Comparison of ENCODE assay signal across 24 mouse cellular contexts in genomic region chr8:11454228-11454627, GRCm38 (mm10). TPM values are rescaled to one million over a fixed set of nuclear protein-coding genes. Genes with fewer than 3 reads are reported as not detected.
DNase-seq lines count a peak whose midpoint lies in the region; ATAC-seq and TF ChIP-seq lines count a peak whose summit lies in the region.
"Had no signal": no experiment of that assay in that cellular context is flagged by ENCODE, and none has a peak within 500 bp of the region (broad histone marks: within the 10 kb centered on the region; RNA-seq: fewer than 3 reads in every experiment).

No protein-coding gene starts in this region.

- no peaks in the 10 kb centered on the region for H3K9me3 ChIP-seq in forebrain, embryonic 10.5 days
- no peaks in the 10 kb centered on the region for H3K9me3 ChIP-seq in forebrain, embryonic 11.5 days (ENCODE audit: control insufficient read depth, low read length)
- H3K9me3 ChIP-seq in midbrain, embryonic 11.5 days (ENCODE audit: control insufficient read depth, low read length): no peaks in the 10 kb centered on the region
- H3K9me3 ChIP-seq in midbrain, embryonic 16.5 days (replicated peaks; ENCODE audit: control insufficient read depth, low read length, poor library complexity, severe bottlenecking): no peaks in the 10 kb centered on the region
- no peaks in the 10 kb centered on the region; the same call in 1 of the 2 replicates for H3K9me3 ChIP-seq in E14TG2a.4 (ENCODE audit: low read length)
- H3K9me3 ChIP-seq: embryonic facial prominence, embryonic 13.5 days; G1E; heart, embryonic 12.5 days; heart, embryonic 15.5 days had no signal

- H3K4me2 ChIP-seq in forebrain, embryonic 11.5 days (ENCODE audit: low read depth, low read length, severe bottlenecking): no peak overlapping the region
- no peak overlapping the region for H3K4me2 ChIP-seq in midbrain, embryonic 11.5 days
- no peak overlapping the region for H3K4me2 ChIP-seq in midbrain, embryonic 16.5 days (ENCODE audit: low read length)
- H3K4me2 ChIP-seq: embryonic facial prominence, embryonic 13.5 days; heart, embryonic 12.5 days; heart, embryonic 15.5 days; hindbrain, embryonic 14.5 days had no signal

- H3K4me1 ChIP-seq in forebrain, embryonic 10.5 days: peaks cover 69% of the 10 kb centered on the region
- peaks cover 6% of the 10 kb centered on the region; the same call in 1 of the 2 replicates for H3K4me1 ChIP-seq in forebrain, embryonic 11.5 days (replicated peaks; ENCODE audit: control insufficient read depth, insufficient read depth, low read length)
- H3K4me1 ChIP-seq in midbrain, embryonic 11.5 days (ENCODE audit: control insufficient read depth, insufficient read depth, low read length): peaks cover 24% of the 10 kb centered on the region
- peaks cover 5% of the 10 kb centered on the region; the same call in 1 of the 2 replicates for H3K4me1 ChIP-seq in midbrain, embryonic 16.5 days (ENCODE audit: control insufficient read depth, insufficient read depth, low read length)
- H3K4me1 ChIP-seq in E14TG2a.4 (replicated peaks; ENCODE audit: low read depth, low read length): peaks cover 8% of the 10 kb centered on the region

- H3K36me3 ChIP-seq in forebrain, embryonic 10.5 days (replicated peaks): no peaks in the 10 kb centered on the region
- no peaks in the 10 kb centered on the region for H3K36me3 ChIP-seq in forebrain, embryonic 11.5 days (ENCODE audit: control insufficient read depth, insufficient read depth, low read length)
- H3K36me3 ChIP-seq in midbrain, embryonic 11.5 days (ENCODE audit: control insufficient read depth, insufficient read depth, low read length): no peaks in the 10 kb centered on the region
- H3K36me3 ChIP-seq in midbrain, embryonic 16.5 days (ENCODE audit: control insufficient read depth, insufficient read depth, low read length): no peaks in the 10 kb centered on the region
- H3K36me3 ChIP-seq in E14TG2a.4 (ENCODE audit: insufficient read depth, low read length): no peaks in the 10 kb centered on the region
- H3K36me3 ChIP-seq: embryonic facial prominence, embryonic 13.5 days; G1E had no signal

- H3K27ac ChIP-seq in forebrain, embryonic 10.5 days: peak overlapping the region; percentile 69
- no peak overlapping the region for H3K27ac ChIP-seq in forebrain, embryonic 11.5 days (ENCODE audit: low read depth, low read length)
- H3K27ac ChIP-seq in midbrain, embryonic 11.5 days (ENCODE audit: low read depth, low read length): no peak overlapping the region
- no peak overlapping the region for H3K27ac ChIP-seq in midbrain, embryonic 16.5 days (ENCODE audit: low read length)
- H3K27ac ChIP-seq: embryonic facial prominence, embryonic 13.5 days; heart, embryonic 15.5 days; hindbrain, embryonic 14.5 days had no signal

- TF ChIP-seq CTCF in E14TG2a.4 (conservative IDR thresholded peaks at IDR 0.05; ENCODE audit: low read length): no peak

- H3K27me3 ChIP-seq in forebrain, embryonic 10.5 days (ENCODE audit: poor library complexity, severe bottlenecking): peaks cover 4% of the 10 kb centered on the region; the same call in 1 of the 2 replicates
- H3K27me3 ChIP-seq in forebrain, embryonic 11.5 days (ENCODE audit: control insufficient read depth, insufficient read depth, low read length): no peaks in the 10 kb centered on the region
- H3K27me3 ChIP-seq in midbrain, embryonic 11.5 days (ENCODE audit: control insufficient read depth, insufficient read depth, low read length): no peaks in the 10 kb centered on the region
- H3K27me3 ChIP-seq in midbrain, embryonic 16.5 days (ENCODE audit: control insufficient read depth, insufficient read depth, low read depth, low read length): no peaks in the 10 kb centered on the region
- H3K27me3 ChIP-seq in E14TG2a.4 (ENCODE audit: insufficient read depth, low read length): peaks cover 17% of the 10 kb centered on the region
- H3K27me3 ChIP-seq: embryonic facial prominence, embryonic 13.5 days; heart, embryonic 12.5 days; heart, embryonic 15.5 days; Patski had no signal

- H3K4me3 ChIP-seq in forebrain, embryonic 10.5 days: no peak overlapping the region; the same call in 1 of the 2 replicates
- no peak overlapping the region for H3K4me3 ChIP-seq in forebrain, embryonic 11.5 days (ENCODE audit: low read depth, low read length)
- no peak overlapping the region for H3K4me3 ChIP-seq in midbrain, embryonic 11.5 days (ENCODE audit: low read depth, low read length)
- H3K4me3 ChIP-seq in midbrain, embryonic 16.5 days (ENCODE audit: low read depth, low read length): no peak overlapping the region
- H3K4me3 ChIP-seq in E14TG2a.4 (replicated peaks; ENCODE audit: low read length): peak overlapping the region; percentile 32; the same call in 1 of the 2 replicates
- H3K4me3 ChIP-seq: embryonic facial prominence, embryonic 13.5 days; erythroblast, embryonic 14.5 days; heart, embryonic 12.5 days; heart, embryonic 15.5 days had no signal

- no peak overlapping the region for H3K9ac ChIP-seq in forebrain, embryonic 11.5 days (ENCODE audit: low read length)
- H3K9ac ChIP-seq in midbrain, embryonic 11.5 days (ENCODE audit: low read length): no peak overlapping the region
- H3K9ac ChIP-seq in midbrain, embryonic 16.5 days (ENCODE audit: low read depth, low read length): no peak overlapping the region
- H3K9ac ChIP-seq: embryonic facial prominence, embryonic 13.5 days; forebrain, postnatal 0 days; heart, embryonic 12.5 days; heart, embryonic 15.5 days; hindbrain, embryonic 14.5 days had no signal

- WGBS in forebrain, embryonic 10.5 days: 43% methylated on average over 12 of the region's 12 CpGs
- WGBS in forebrain, embryonic 11.5 days: 36% methylated on average over 12 of the region's 12 CpGs
- 37% methylated on average over 12 of the region's 12 CpGs for WGBS in midbrain, embryonic 11.5 days
- 29% methylated on average over 12 of the region's 12 CpGs for WGBS in midbrain, embryonic 16.5 days

- no peak for DNase-seq in forebrain, embryonic 10.5 days (ENCODE audit: extremely low spot score, low spot score)
- DNase-seq in forebrain, embryonic 11.5 days (ENCODE audit: low spot score): no peak
- peak; percentile 85 for DNase-seq in midbrain, embryonic 11.5 days (ENCODE audit: low spot score, missing footprints)
- no peak for DNase-seq in frontal cortex, postnatal 14 days (ENCODE audit: low spot score in 2 of 2)
- DNase-seq: adrenal gland, postnatal 10 days; adrenal gland, postnatal 36 days; cerebellum, adult 18-20 months; cerebellum, adult 9-11 months; cerebellum, postnatal 25 days; forebrain, postnatal 0 days; gastrocnemius, postnatal 25 days; heart, adult 18-20 months; heart, postnatal 10 days; heart, postnatal 36 days had no signal

- ATAC-seq in forebrain, embryonic 11.5 days (replicated peaks; ENCODE audit: low FRiP score): no peak
- 0 out of 2 replicates have a peak, but pooled peaks have one; percentile 15 for ATAC-seq in midbrain, embryonic 11.5 days (ENCODE audit: low FRiP score)
- ATAC-seq in midbrain, embryonic 16.5 days: no peak
- ATAC-seq: forebrain, embryonic 14.5 days; forebrain, postnatal 0 days; Patski had no signal

RNA-seq across cellular contexts. Expression of gene Rab20, which starts 24.3 kb away (rescaled TPM):
- 1.4 and 1.7 TPM in 2 replicates for polyA plus RNA-seq in forebrain, embryonic 10.5 days (2016; fragmentation: Nextera tagmentation; extraction: Ambion mirVana)
- 0.53 and 0.75 TPM in 2 replicates for polyA plus RNA-seq in forebrain, embryonic 11.5 days (2014; fragmentation: Nextera tagmentation; extraction: Ambion mirVana)
- 0.63 and 0.65 TPM in 2 replicates for polyA plus RNA-seq in midbrain, embryonic 11.5 days (2014; fragmentation: Nextera tagmentation; extraction: Ambion mirVana)
- polyA plus RNA-seq in midbrain, embryonic 16.5 days (2015; fragmentation: Nextera tagmentation; extraction: Ambion mirVana): 0.53 and 0.77 TPM in 2 replicates
- polyA plus RNA-seq: G1E had no signal

RNA-seq across cellular contexts. Expression of gene Naxd, which starts 43.1 kb away (rescaled TPM):
- 112 and 113 TPM in 2 replicates for polyA plus RNA-seq in forebrain, embryonic 10.5 days (2016; fragmentation: Nextera tagmentation; extraction: Ambion mirVana)
- 99.2 and 110 TPM in 2 replicates for polyA plus RNA-seq in forebrain, embryonic 11.5 days (2014; fragmentation: Nextera tagmentation; extraction: Ambion mirVana)
- 94.2 and 94.8 TPM in 2 replicates for polyA plus RNA-seq in midbrain, embryonic 11.5 days (2014; fragmentation: Nextera tagmentation; extraction: Ambion mirVana)
- polyA plus RNA-seq in midbrain, embryonic 16.5 days (2015; fragmentation: Nextera tagmentation; extraction: Ambion mirVana): 129 and 132 TPM in 2 replicates
